Mouse (Mus musculus) heart, postnatal 14 days (tissue): ENCODE data around the gene Tmem100. TPM values are rescaled to one million over a fixed set of nuclear protein-coding genes. Genes with fewer than 3 reads are reported as not detected.
A peak's percentile ranks its signal among the peaks of the same experiment; 100 is the strongest.

Experiments
- DNase-seq, 2 experiments: peaks; one replicate each; pipeline ENCODE4 v3.0.0; 2021 to 2022
- intact Hi-C: fragments of 180-260 bp; cut with DNase I; formaldehyde crosslinking; loops from one replicate; pipeline ENCODE4 v1.15.1; 2025
- total RNA-seq, 2 experiments: library from RNA; stranded (reverse); gene quantifications; 2 replicates each; pipeline ENCODE4 v1.2.3; 2021

Gene Tmem100
- total RNA-seq, 2 experiments from 2014 or later, result 28.2 to 32.1 TPM

GRCm38 (mm10) chr11:90047271-90047670 lies 17.1 kb downstream of the Tmem100 start:
- DNase-seq, result no peak
- intact Hi-C loops, result no loop called here

- intact Hi-C loops, result no loop called here
- no peak for DNase-seq
Observed at GRCm38 (mm10) chr11:90050016-90050415, 19.9 kb downstream of the Tmem100 start.

GRCm38 (mm10) chr11:90052785-90053184 lies 22.6 kb downstream of the Tmem100 start:
- intact Hi-C loops, result no loop called here
- DNase-seq, result no peak

- intact Hi-C loops, result no loop called here
- DNase-seq, result no peak
Observed at GRCm38 (mm10) chr11:90053820-90054219, 23.7 kb downstream of the Tmem100 start.

- intact Hi-C loops, result no loop called here
- DNase-seq, result peak in 1 of 2 experiments; percentile 42
Observed at GRCm38 (mm10) chr11:90054401-90054800, 24.3 kb downstream of the Tmem100 start.

GRCm38 (mm10) chr11:90057070-90057469 lies 26.9 kb downstream of the Tmem100 start:
- DNase-seq, result no peak
- intact Hi-C loops, result no loop called here

- no peak for DNase-seq
- intact Hi-C loops, result no loop called here
Observed at GRCm38 (mm10) chr11:90059241-90059640, 29.1 kb downstream of the Tmem100 start.

- intact Hi-C loops, result loop anchor here (2.0 kb wide), 1 partner anchor 16 kb away; no protein-coding TSS in a partner anchor
- no peak for DNase-seq
Observed at GRCm38 (mm10) chr11:90062657-90063056, 32.5 kb downstream of the Tmem100 start.

GRCm38 (mm10) chr11:90066405-90067250 lies 36.5 kb downstream of the Tmem100 start:
- DNase-seq, result no peak
- intact Hi-C loops, result no loop called here

GRCm38 (mm10) chr11:90071747-90072146 lies 41.6 kb downstream of the Tmem100 start:
- DNase-seq, result no peak
- intact Hi-C loops, result no loop called here

- DNase-seq, result no peak
- intact Hi-C loops, result no loop called here
Observed at GRCm38 (mm10) chr11:90073201-90073600, 43.1 kb downstream of the Tmem100 start.

GRCm38 (mm10) chr11:90076666-90077065 lies 46.5 kb downstream of the Tmem100 start:
- intact Hi-C loops, result no loop called here
- no peak for DNase-seq

- intact Hi-C loops, result no loop called here
- no peak for DNase-seq
Observed at GRCm38 (mm10) chr11:90080678-90081267, 50.6 kb downstream of the Tmem100 start.

GRCm38 (mm10) chr11:90081820-90082596 lies 51.9 kb downstream of the Tmem100 start:
- intact Hi-C loops, result no loop called here
- no peak for DNase-seq

GRCm38 (mm10) chr11:90083042-90083441 lies 52.9 kb downstream of the Tmem100 start:
- intact Hi-C loops, result no loop called here
- no peak for DNase-seq

GRCm38 (mm10) chr11:90084166-90084565 lies 54.0 kb downstream of the Tmem100 start:
- no peak for DNase-seq
- intact Hi-C loops, result no loop called here

Other genes starting within 250 kb of the Tmem100 start
- gene Pctp, start 27.5 kb upstream of the Tmem100 start, total RNA-seq, result 1 to 10 TPM; 4.0 to 4.1 TPM
- gene Gm45716, start 157.3 kb downstream of the Tmem100 start, total RNA-seq, result 10 to 100 TPM; 15.8 to 16.0 TPM
- 10 to 100 TPM; 35.9 to 38.2 TPM for gene Mmd, start 219.1 kb downstream of the Tmem100 start, total RNA-seq